Mouse (Mus musculus): ENCODE data around the gene Kdm5a.

- TF ChIP-seq POLR2A (IDR thresholded peaks at IDR 0.05; ENCODE audit: insufficient read length, low read depth), result no peak
- no peak for TF ChIP-seq MAX (IDR thresholded peaks at IDR 0.05; ENCODE audit: low read depth)
- no peak for TF ChIP-seq MYOG (IDR thresholded peaks at IDR 0.05; ENCODE audit: control insufficient read depth in 1 of 3, insufficient read depth in 1 of 3, insufficient read length in 2 of 3, low read depth in 2 of 3)
- no peak for TF ChIP-seq USF1 (IDR thresholded peaks at IDR 0.05; ENCODE audit: low read depth)
- no peak for TF ChIP-seq REST (IDR thresholded peaks at IDR 0.05; ENCODE audit: insufficient read depth, insufficient read length)
- TF ChIP-seq TCF12 (IDR thresholded peaks at IDR 0.05; ENCODE audit: insufficient read depth, poor library complexity, severe bottlenecking), result no peak
- no peak for TF ChIP-seq CEBPB (IDR thresholded peaks at IDR 0.05; ENCODE audit: insufficient read depth, poor library complexity, severe bottlenecking)
- no peak for TF ChIP-seq POLR2AphosphoS2 (IDR thresholded peaks at IDR 0.05; ENCODE audit: insufficient read length, low read depth)
- TF ChIP-seq E2F4 (IDR thresholded peaks at IDR 0.05; ENCODE audit: insufficient read depth), result no peak
Measured at GRCm38 (mm10) chr6:120489461-120489860, 125.5 kb downstream of the Kdm5a start.
